Mouse (Mus musculus) c-Kit-positive CD71-positive TER-119-positive erythroid progenitor cells, embryonic 14.5 days (primary cell): ENCODE measurements around the gene Lrrc4.

Source experiments
- DNase-seq: peaks from one replicate; pipeline ENCODE4 v3.0.0-alpha.2; 2013; ENCODE audit warnings: low spot score

The Lrrc4 gene

DNA sequence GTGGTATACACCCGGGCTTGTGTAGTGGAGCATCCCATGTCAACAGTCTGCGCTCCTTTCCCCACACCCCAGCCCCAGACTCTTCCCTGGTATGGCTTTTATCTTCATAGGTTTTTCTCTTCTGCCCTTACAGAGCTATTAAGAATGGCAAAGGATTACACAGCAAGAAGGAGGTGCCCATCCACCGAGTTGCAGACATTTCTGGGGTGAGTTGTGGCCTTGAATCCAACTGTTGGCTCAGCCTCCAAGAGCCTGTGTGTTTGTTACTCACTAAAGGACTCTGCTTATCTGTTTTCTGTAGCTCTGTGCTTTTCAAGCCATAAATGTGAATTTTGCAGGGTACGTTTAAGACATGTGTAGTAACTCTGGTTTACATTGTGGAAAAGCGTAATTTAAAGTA lies 106.8 kb downstream of the Lrrc4 start:
- no peak for DNase-seq

DNA sequence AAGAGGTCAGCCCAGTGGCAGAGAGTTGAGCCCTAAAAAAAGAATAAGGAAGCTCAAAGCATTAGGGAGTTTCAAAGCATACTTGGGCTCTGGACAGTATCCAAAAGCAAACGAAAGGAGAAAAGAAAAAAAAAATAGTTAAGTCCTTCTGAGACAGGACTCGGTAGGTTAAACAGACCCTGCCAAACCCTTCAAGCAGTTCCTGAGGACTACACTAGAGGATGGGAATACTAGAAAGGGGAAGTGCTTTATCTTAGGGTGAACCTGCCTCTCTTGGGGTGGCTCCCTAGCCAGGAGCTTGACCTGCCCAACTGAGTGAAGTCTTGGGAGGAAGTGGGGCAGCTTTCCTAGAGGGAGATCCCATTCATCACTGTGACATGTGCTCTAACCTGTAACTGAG lies 108.5 kb downstream of the Lrrc4 start:
- no peak for DNase-seq

DNA sequence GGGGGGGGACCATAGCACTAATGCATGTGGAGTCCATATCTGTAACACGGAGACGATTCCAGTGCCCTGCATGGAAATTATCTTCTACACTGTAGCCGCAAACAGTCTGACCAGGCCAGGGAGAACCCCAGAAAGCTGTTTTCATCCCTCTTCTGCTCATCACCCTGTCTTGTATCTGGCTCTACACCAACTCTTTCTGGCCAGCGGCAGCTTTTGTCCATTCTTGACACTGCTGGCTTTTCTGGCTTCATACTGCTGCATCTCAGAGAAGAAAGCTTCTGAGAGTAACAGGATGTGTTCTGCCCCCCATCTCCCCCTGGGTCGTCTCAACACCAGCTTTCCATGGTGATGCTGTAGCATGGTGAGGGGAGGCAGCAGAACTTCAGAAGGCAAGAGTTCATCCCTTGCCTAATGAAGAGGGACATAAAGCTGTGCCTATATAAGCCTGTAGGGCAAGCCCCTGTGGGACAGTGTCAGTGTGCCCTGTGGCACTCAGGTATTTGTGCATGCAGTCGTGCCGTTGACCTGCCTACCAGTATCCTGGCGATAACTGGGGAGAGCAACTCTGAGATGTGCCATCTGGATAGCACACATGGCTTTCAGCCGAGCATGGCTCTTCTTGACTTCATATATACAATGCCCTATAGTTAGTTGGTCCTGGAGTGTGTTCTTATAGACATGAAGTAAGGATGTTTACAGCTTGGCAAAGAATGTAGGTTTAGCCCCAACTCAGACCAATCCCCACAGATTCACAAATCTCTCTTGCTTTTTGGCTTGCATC lies 111.0 kb downstream of the Lrrc4 start:
- no peak for DNase-seq

DNA sequence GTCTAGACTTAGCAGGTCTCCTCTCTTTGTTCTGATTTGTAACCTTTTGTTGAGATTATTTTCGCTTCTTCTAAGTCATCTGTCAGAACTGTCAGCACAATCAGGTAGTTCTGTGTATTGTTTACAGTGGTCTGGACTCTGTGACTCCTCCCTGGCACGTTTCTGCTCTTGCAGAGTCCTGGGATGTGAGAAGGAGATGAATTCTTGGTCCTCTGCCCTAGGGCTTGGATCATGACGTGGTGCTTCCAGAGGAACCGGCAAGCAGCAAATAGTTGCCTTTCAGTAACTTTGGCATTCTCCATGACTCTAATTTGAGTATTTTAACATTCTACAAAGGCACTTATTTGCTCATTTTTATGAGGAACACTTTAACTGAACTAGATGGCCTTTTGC lies 113.7 kb downstream of the Lrrc4 start:
- no peak for DNase-seq

DNA sequence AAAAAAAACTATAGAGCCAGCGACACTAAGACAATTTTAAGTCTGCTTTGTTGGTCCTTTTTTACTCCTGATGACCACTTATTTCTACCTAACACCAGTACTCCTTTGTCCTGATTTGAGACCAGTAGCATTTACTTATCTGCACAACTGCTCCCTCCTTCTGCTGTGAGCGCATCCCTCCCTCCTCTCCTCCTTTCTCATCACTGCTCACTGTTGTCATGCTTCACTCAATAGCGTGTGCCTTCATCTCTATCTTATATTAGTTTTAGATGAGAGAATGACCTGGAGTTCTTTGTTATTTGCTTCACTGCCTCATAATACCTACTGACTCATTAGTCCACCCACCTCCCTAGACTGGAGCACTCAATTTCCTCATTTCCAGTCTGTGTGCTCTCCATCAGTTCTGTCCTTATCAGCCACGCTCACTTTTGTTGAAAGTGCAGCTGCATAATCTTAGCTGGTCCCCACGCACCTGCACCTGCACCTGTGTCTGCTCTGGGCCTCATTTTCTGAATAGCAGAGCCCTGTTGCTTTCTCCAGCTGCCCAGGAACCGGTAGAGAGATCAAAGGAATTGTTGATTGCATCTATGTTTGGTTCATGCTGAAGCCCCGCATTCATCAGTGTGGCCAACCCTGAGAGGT lies 114.2 kb downstream of the Lrrc4 start:
- no peak for DNase-seq

- DNase-seq: no peak
These were observed 121.5 kb downstream of the Lrrc4 start for GRCm38 (mm10) chr6:28710035-28710434.

DNA sequence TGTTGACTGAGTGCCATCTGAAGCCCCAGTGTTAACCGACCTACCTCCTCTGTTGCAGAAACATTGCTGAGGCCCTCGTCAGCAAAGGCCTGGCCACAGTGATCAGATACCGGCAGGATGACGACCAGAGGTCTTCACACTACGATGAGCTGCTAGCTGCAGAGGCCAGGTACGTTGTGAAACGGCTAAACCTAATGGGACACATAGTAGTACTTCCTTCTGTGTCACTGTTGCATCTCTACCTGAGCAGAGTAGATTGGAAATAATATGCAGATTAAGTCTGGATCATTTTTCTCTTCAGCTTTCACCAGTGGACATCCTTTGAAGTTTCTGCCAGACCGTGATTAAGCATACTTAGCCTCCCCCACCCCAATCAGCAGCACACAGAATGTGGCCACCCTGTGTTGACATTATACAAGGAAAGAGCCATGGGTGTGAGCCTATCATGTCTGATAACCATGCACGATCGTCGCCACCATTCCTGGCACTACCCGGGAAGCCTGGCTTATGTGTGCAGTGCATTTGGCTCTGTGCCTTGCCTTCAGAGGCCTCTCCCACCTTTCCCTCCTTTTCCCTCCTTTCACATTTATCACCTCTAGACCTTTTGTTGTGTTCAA lies 124.5 kb downstream of the Lrrc4 start:
- DNase-seq: peak; percentile 66

- no peak for DNase-seq
These were observed 125.2 kb downstream of the Lrrc4 start for GRCm38 (mm10) chr6:28706108-28706975.

DNA sequence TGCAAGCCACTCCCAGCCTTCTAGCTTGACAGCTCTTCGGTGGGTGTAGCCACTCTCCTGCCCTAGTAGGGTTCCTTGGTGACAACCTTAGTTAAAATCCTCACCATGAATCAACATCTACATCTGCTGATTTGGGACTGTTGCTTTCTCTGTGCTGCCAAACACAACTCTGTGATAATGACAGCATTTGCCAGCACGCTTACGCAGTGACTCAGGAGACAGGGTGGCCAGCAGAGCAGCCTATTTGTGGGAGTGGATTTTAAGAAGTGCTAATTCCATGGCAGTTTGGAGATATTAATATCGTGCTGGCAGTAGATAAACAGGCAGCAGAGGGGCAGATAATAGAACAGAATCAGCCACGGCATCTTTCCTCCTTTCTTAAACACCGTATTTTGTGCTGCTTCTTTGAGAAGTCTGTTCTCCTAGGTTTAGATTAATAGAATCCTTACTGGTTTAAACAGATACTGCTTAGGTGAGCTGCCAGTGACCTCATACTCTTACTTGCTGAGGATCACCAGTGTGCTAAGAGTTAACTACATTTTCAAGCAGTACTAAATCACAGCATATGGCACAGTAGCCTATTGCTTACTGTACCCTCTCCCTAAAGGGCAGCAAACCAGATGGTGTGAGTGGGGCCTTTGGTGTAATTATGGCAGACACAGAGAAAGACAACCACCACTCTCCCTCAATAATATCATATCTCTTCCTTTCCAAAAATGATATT lies 126.0 kb downstream of the Lrrc4 start:
- DNase-seq: peak; percentile 59

DNA sequence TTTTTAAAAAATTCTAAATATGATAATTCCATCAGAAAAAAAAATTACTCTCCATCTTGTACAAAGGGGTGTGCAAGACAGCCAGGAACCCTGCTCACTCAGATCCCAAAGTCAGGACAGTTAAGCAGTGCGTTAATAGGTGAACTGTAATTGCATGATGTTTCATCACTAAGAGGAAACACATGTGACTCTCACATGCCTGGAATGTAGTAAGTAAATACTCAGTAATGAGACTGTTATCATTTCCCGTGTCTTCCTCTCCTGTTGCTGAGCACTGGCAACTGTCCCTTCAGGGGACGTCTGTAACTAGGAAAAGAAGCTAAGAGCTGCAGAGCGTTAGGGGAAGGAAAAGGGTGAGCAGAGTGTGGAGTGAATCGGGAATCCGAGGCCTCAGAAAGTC lies 126.9 kb downstream of the Lrrc4 start:
- no peak for DNase-seq

DNA sequence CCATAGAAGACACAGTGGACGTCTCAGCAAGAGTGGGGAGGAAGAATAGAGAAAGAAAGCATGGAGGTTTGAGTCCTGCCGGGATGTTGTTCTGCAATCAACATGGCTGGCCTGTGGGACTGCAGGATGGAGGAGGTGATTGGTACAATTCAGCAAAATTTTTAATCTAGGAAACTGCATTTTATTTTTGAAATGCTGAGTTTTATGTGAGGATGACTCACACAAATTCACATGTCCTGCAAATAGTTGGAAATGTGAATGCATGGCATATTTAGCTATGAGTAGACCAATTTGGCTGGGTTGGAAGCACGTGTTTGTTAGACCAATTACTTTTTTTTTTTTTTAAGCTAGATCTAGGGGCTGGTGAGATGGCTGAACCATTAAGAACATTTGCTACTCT lies 134.3 kb downstream of the Lrrc4 start:
- no peak for DNase-seq

- no peak for DNase-seq
These were observed 138.9 kb downstream of the Lrrc4 start for GRCm38 (mm10) chr6:28692659-28693058.

DNA sequence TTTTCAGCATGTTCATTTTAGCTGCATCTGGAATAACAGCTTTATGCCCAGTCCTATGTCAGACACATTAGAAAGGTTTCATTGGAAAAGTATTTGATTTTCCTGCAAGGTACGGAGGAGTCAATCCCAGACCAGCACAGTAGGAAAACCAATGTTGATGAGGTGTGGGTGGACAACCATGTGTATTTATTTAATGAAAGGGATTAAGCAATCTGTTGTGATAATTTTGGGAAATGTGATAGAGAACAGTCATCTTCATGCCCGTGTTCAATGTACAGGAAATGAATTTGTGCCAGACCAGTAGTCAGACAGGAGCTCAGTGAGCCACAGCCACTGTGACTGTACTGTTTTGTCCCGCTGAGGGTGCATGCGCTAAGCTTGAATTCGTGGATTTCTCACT lies 143.8 kb downstream of the Lrrc4 start:
- no peak for DNase-seq

- DNase-seq: no peak
These were observed 145.8 kb downstream of the Lrrc4 start for GRCm38 (mm10) chr6:28685745-28686144.

DNA sequence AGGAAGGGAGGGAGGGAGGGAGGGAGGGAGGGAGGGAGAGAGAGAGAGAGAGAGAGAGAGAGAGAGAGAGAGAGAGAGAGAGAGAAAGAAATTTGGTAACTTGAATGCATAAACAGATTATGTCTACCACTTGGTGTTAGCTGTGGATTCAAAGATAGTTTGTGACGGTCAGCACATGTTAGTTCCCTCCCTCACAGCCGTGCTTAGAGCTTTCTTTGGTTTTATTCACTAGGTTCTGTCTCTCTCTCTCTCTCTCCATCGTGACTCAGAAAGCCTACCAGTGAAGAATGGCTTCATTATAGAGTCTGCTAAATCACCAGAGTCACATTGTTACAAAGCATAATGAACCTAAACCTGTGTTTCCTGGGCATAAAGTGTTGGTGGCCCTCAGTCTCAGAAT lies 146.5 kb downstream of the Lrrc4 start:
- no peak for DNase-seq

- DNase-seq: no peak
These were observed 149.8 kb downstream of the Lrrc4 start for GRCm38 (mm10) chr6:28681521-28682457.

- no peak for DNase-seq
These were observed 151.0 kb downstream of the Lrrc4 start for GRCm38 (mm10) chr6:28680537-28680936.

GRCm38 (mm10) chr6:28678896-28679295 lies 152.7 kb downstream of the Lrrc4 start:
- DNase-seq: no peak

DNA sequence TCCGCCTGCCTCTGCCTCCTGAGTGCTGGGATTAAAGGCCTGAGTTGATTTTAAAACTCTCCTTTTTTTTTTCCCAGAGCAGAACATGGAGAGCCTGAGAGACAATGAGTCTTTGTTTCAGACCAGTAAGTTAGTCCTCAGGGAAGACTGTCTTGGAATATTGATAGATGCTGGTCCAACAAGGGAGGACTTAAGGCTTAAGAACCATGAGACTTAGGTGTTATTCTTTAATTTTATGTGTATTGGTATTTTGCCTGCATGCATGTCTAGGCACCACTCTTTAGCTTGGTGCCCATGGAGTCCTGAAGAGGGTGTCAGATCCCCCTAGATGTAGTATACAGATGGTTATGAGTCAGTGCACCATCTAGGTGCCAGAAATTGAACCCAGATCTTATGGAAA lies 156.9 kb downstream of the Lrrc4 start:
- DNase-seq: no peak

- DNase-seq: no peak
These were observed 159.2 kb downstream of the Lrrc4 start for GRCm38 (mm10) chr6:28672388-28672787.

- no peak for DNase-seq
These were observed 162.3 kb downstream of the Lrrc4 start for GRCm38 (mm10) chr6:28669251-28669650.
